Mouse (Mus musculus) central nervous system, embryonic 11.5 days (tissue): ENCODE measurements around the gene Sept5. TPM values are rescaled to one million over a fixed set of nuclear protein-coding genes. Genes with fewer than 3 reads are reported as not detected.

Source experiments
- polyA plus RNA-seq: library from polyadenylated mRNA; depleted of rRNA; stranded (reverse); fragments of >200 nt; gene quantifications from 2 replicates; pipeline ENCODE4 v1.2.3, GENCODE M21; 2012; rRNA removed

Sept5 gene
- polyA plus RNA-seq: 76.8 and 93.6 TPM in 2 replicates

DNA sequence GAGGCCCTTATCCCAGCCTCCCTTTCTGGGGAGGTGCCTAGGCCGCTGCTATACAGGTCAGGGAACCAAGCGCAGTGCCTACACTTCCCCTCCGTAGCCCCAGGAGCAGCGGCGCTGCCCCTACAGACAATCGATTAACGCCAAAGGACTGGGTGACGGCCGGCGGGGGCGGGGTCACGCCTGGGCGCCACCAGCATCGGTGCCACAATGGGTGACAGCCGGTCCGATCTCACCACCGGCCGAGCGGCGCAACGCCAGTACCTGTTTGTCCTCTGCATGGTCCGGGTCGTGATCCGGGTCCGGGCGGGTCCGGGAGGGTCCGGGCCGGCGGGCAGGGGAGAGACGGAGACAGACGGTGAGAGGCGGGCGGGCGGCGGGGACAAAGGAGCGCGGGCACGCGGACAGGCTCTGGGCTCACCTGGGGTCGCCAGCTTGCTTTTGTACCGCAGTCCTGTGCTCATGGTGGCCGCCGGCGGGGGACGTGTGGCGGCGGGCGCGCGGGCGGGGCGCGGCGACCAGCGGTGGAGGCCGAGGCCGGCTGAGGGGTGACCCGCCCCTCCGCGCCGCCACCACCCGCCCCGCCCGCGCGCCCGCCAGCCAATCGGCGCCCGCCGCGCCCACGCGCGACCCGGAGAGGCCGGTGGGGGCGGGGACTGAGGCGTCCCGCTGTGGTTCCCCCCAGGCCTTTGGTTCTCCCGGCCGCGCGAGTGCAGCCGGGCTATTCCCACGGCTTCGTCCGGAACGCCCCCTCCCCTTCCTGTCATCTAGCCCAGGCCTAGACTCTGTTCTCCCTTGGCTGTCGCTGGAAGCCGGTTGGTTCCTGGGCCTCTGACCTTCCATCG is at the start of gene Sept5:
Gene Sept5, minus strand, starts transcription at position 565 of the 842 bp plus-strand sequence.

DNA sequence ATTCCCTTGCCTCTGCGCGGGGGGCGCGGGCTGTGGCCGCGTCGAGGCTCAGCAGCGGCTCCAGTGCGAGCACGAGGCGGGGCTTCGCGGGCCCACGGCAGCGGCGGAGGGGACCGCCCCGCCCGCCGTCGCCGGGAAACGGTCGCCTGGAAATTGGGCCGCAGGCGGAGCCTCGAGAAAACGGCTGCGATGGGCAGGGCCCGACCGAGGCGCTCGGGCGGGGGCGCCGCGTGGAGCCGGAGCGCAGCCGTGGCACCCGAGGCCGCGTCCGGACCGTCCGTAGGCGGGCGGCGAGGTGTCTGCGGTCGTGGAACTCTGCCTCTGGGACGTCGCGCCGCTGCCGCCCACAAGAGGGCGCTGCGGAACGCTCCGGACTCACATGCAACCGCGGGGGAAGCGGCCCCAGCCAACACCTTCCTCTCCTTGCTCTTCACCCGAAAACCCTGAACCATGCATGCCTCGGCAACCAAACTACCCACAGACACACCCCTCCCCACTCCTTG is 3.3 kb downstream of the Sept5 start, which contains the start of gene Gm49601:
Gene Gm49601, minus strand, starts transcription at position 52 of the 503 bp plus-strand sequence.

DNA sequence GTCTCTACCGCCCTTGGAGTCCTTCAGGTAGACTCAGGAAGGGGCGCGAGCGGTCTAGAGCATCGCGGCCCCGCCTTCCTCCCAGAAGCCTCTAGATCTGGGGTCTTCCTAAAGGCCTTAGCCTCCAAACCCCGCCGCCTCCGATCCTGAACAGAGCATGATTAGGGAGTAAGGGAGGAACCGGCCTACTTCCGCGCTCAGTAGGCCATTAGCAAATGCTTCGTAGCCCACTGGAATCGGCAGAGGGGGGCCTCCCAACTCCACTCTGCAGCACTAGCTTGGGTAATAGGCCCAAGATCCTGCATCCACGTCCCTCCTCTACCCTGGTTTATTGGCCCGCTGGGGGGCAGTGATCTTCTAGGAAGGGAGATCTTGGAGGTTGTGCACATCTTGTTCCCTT is 7.7 kb downstream of the Sept5 start, which contains the start of gene Gp1bb:
Gene Gp1bb, minus strand, starts transcription at position 385 of the 400 bp plus-strand sequence.

DNA sequence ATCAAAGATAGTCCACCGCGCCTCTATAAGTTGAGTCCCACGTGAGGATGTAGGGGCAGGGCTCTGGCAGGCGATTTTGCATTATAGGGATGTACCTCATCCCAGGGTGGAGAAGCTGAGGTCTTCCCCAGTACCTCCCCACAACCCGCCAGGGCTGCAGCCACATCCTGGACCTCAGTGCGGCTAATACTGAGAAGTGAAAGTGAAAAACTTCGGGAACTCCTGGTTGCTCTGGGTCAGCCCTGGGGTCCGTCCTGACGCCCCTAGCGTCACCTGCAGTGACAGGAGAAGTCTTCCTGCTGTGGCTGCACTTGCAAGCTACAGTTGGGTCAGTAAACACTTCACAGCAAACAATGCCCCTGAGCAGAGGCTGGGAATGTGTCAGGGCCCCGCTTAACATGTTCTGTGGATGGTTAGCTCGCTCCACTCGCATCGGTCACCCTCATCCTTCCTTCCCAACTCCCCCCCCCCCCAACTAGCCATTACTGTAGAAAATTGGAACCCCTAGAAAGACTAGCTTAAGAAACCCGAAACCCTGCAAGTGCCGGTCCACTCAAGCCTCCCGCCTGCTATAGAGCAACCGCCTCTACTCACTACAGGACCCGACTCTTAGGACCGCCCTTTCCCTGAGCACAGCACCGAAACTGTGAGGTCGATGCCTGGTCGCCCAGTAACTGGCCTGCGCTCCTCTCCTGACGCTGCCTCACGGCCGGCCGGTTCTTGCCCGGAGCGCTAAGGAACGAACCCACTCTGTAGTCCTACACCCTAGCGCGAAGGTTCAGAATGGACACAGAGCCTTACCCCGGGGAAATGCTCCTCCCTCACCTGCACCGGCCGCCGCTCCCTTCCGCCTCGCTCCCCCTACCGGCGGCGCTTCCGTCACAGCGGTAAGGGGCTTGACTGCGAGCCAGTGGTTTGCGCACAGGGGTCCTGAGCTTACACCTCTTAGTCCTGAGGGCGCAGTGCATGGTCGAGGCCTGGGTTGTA is 39.7 kb downstream of the Sept5 start, which contains the start of gene Tbx1:
Gene Tbx1, minus strand, starts transcription at position 868 of the 987 bp plus-strand sequence.

Other genes starting within 250 kb of the Sept5 start
- 23.1 and 30.1 TPM in 2 replicates for gene Txnrd2, start 203.6 kb downstream of the Sept5 start, polyA plus RNA-seq
- gene Comt, start 203.1 kb downstream of the Sept5 start, polyA plus RNA-seq: 37.2 and 47.8 TPM in 2 replicates
- 7.9 and 10.4 TPM in 2 replicates for gene Gnb1l, start 131.2 kb downstream of the Sept5 start, polyA plus RNA-seq
- gene Rtl10, start 131.1 kb downstream of the Sept5 start, polyA plus RNA-seq: 7.6 and 10.4 TPM in 2 replicates
- 2.3 and 10.8 TPM in 2 replicates for gene Tbx1, start 39.3 kb downstream of the Sept5 start, polyA plus RNA-seq
- gene Gp1bb, start 7.6 kb downstream of the Sept5 start, polyA plus RNA-seq: 4.8 and 8.9 TPM in 2 replicates
- gene Gm49601, start 3.5 kb downstream of the Sept5 start, polyA plus RNA-seq: 37.3 and 43.2 TPM in 2 replicates
- 29.4 and 38.3 TPM in 2 replicates for gene Cldn5, start 146.9 kb upstream of the Sept5 start, polyA plus RNA-seq
- gene Ufd1, start 181.8 kb upstream of the Sept5 start, polyA plus RNA-seq: 59.1 and 68.8 TPM in 2 replicates
- 70.9 and 78.8 TPM in 2 replicates for gene Cdc45, start 182.0 kb upstream of the Sept5 start, polyA plus RNA-seq
- gene 2510002D24Rik, start 206.6 kb upstream of the Sept5 start, polyA plus RNA-seq: 22.3 and 30.5 TPM in 2 replicates
- gene Gm28539, start 206.6 kb upstream of the Sept5 start, polyA plus RNA-seq: 3.0 TPM in 1 of 2 replicates, not detected in the other
- gene Mrpl40, start 246.9 kb upstream of the Sept5 start, polyA plus RNA-seq: 36.3 and 55.2 TPM in 2 replicates
- 69.5 and 81.5 TPM in 2 replicates for gene Hira, start 247.1 kb upstream of the Sept5 start, polyA plus RNA-seq